ENCODE assay signal across 11 mouse cellular contexts in genomic region chr1:194019282-194019681, GRCm38 (mm10).
A peak's percentile ranks its signal among the peaks of the same experiment; 100 is the strongest.
DNase-seq lines count a peak whose midpoint lies in the region; ATAC-seq and TF ChIP-seq lines count a peak whose summit lies in the region.
"Had no signal": no experiment of that assay in that cellular context is flagged by ENCODE, and none has a peak within 500 bp of the region (broad histone marks: within the 10 kb centered on the region; RNA-seq: fewer than 3 reads in every experiment).

No protein-coding gene starts in this region.

- H3K9ac ChIP-seq in forebrain, embryonic 15.5 days (replicated peaks) = no peak overlapping the region
- H3K9ac ChIP-seq in forebrain, embryonic 12.5 days = no peak overlapping the region
- no peak overlapping the region for H3K9ac ChIP-seq in heart, embryonic 11.5 days (ENCODE audit: low read depth, low read length)
- no peak overlapping the region for H3K9ac ChIP-seq in heart, embryonic 12.5 days
- H3K9ac ChIP-seq: embryonic facial prominence, embryonic 13.5 days; limb, embryonic 13.5 days had no signal

- intact Hi-C loops in left cerebral cortex, postnatal 4 days (cut with DNase I) = no loop called here

- peak; percentile 85 for DNase-seq in cerebellum, adult 9-11 months
- peak; percentile 76 to 85 for DNase-seq in layer of hippocampus, adult 2 months (ENCODE audit: low spot score in 2 of 2)
- DNase-seq in left cerebral cortex, postnatal 4 days = peak; percentile 74
- DNase-seq in adrenal gland, adult (ENCODE audit: inconsistent age in 2 of 2, low spot score in 1 of 2) = no peak
- DNase-seq: lung, postnatal 14 days had no signal

- no peak overlapping the region for H3K4me3 ChIP-seq in forebrain, embryonic 15.5 days
- H3K4me3 ChIP-seq in forebrain, embryonic 12.5 days (replicated peaks) = no peak overlapping the region
- no peak overlapping the region for H3K4me3 ChIP-seq in layer of hippocampus, adult 2 months
- H3K4me3 ChIP-seq in heart, embryonic 11.5 days (ENCODE audit: low read depth, low read length) = no peak overlapping the region
- no peak overlapping the region for H3K4me3 ChIP-seq in heart, embryonic 12.5 days
- H3K4me3 ChIP-seq: embryonic facial prominence, embryonic 13.5 days; limb, embryonic 13.5 days had no signal

- H3K27ac ChIP-seq in forebrain, embryonic 15.5 days (replicated peaks) = peak overlapping the region; percentile 32; the same call in 1 of the 2 replicates
- no peak overlapping the region for H3K27ac ChIP-seq in forebrain, embryonic 12.5 days
- H3K27ac ChIP-seq in layer of hippocampus, adult 2 months = 0 out of 2 replicates have a peak overlapping the region, but pooled peaks have one; percentile 18
- no peak overlapping the region for H3K27ac ChIP-seq in heart, embryonic 11.5 days (ENCODE audit: low read depth, low read length)
- no peak overlapping the region for H3K27ac ChIP-seq in heart, embryonic 12.5 days (ENCODE audit: poor library complexity, severe bottlenecking)
- H3K27ac ChIP-seq: embryonic facial prominence, embryonic 13.5 days; limb, embryonic 13.5 days had no signal

- no peak overlapping the region for H3K4me2 ChIP-seq in forebrain, embryonic 15.5 days (replicated peaks)
- H3K4me2 ChIP-seq in forebrain, embryonic 12.5 days = no peak overlapping the region
- H3K4me2 ChIP-seq in heart, embryonic 11.5 days = no peak overlapping the region
- H3K4me2 ChIP-seq in heart, embryonic 12.5 days = no peak overlapping the region
- H3K4me2 ChIP-seq: embryonic facial prominence, embryonic 13.5 days; limb, embryonic 13.5 days had no signal

- ATAC-seq in forebrain, embryonic 15.5 days (replicated peaks) = peak; percentile 92
- ATAC-seq in forebrain, embryonic 12.5 days (ENCODE audit: low FRiP score) = no peak
- ATAC-seq in heart, embryonic 11.5 days (replicated peaks; ENCODE audit: insufficient number of reproducible peaks, low FRiP score, low TSS enrichment) = no peak
- ATAC-seq in heart, embryonic 12.5 days (ENCODE audit: insufficient number of reproducible peaks, low FRiP score) = no peak

- H3K36me3 ChIP-seq in forebrain, embryonic 15.5 days = no peaks in the 10 kb centered on the region
- H3K36me3 ChIP-seq in forebrain, embryonic 12.5 days (replicated peaks) = no peaks in the 10 kb centered on the region
- no peaks in the 10 kb centered on the region for H3K36me3 ChIP-seq in heart, embryonic 11.5 days (ENCODE audit: control insufficient read depth, insufficient read depth, low read length)
- no peaks in the 10 kb centered on the region for H3K36me3 ChIP-seq in heart, embryonic 12.5 days
- H3K36me3 ChIP-seq: embryonic facial prominence, embryonic 13.5 days; limb, embryonic 13.5 days had no signal

- TF ChIP-seq CTCF in layer of hippocampus, adult 2 months (conservative IDR thresholded peaks at IDR 0.05) = no peak

- no peaks in the 10 kb centered on the region for H3K4me1 ChIP-seq in forebrain, embryonic 15.5 days
- no peaks in the 10 kb centered on the region for H3K4me1 ChIP-seq in forebrain, embryonic 12.5 days
- H3K4me1 ChIP-seq in heart, embryonic 11.5 days (ENCODE audit: control insufficient read depth, insufficient read depth, low read length) = no peaks in the 10 kb centered on the region
- no peaks in the 10 kb centered on the region for H3K4me1 ChIP-seq in heart, embryonic 12.5 days (replicated peaks)
- H3K4me1 ChIP-seq: embryonic facial prominence, embryonic 13.5 days; limb, embryonic 13.5 days had no signal

- no peaks in the 10 kb centered on the region for H3K9me3 ChIP-seq in forebrain, embryonic 15.5 days
- H3K9me3 ChIP-seq in forebrain, embryonic 12.5 days = no peaks in the 10 kb centered on the region
- H3K9me3 ChIP-seq in heart, embryonic 11.5 days (replicated peaks; ENCODE audit: control insufficient read depth, low read length) = no peaks in the 10 kb centered on the region
- H3K9me3 ChIP-seq in heart, embryonic 12.5 days (replicated peaks) = no peaks in the 10 kb centered on the region
- H3K9me3 ChIP-seq: embryonic facial prominence, embryonic 13.5 days; limb, embryonic 13.5 days had no signal

- no peaks in the 10 kb centered on the region for H3K27me3 ChIP-seq in forebrain, embryonic 15.5 days
- no peaks in the 10 kb centered on the region for H3K27me3 ChIP-seq in forebrain, embryonic 12.5 days
- H3K27me3 ChIP-seq in heart, embryonic 11.5 days (ENCODE audit: control insufficient read depth, insufficient read depth, low read length) = no peaks in the 10 kb centered on the region
- H3K27me3 ChIP-seq in heart, embryonic 12.5 days (replicated peaks) = no peaks in the 10 kb centered on the region
- H3K27me3 ChIP-seq: embryonic facial prominence, embryonic 13.5 days; limb, embryonic 13.5 days had no signal

Comparison
In these comparisons a context has a peak if more than half of its experiments do, and no peak if none do; other contexts are left out.
1. H3K27ac ChIP-seq: peak in forebrain, embryonic 15.5 days (single experiment) and layer of hippocampus, adult 2 months (single experiment); none in forebrain, embryonic 12.5 days (single experiment), heart, embryonic 11.5 days (single experiment) and heart, embryonic 12.5 days (single experiment).
2. DNase-seq: peak in cerebellum, adult 9-11 months (single experiment), layer of hippocampus, adult 2 months (2 of 2) and left cerebral cortex, postnatal 4 days (single experiment); none in adrenal gland, adult (0 of 2).